Mouse (Mus musculus): Measurements from ENCODE around the gene Usp4. TPM values are rescaled to one million over a fixed set of nuclear protein-coding genes. Genes with fewer than 3 reads are reported as not detected.

The Usp4 gene
- polyA plus RNA-seq, 1 experiment from 2014 or later, result 128 TPM

DNA sequence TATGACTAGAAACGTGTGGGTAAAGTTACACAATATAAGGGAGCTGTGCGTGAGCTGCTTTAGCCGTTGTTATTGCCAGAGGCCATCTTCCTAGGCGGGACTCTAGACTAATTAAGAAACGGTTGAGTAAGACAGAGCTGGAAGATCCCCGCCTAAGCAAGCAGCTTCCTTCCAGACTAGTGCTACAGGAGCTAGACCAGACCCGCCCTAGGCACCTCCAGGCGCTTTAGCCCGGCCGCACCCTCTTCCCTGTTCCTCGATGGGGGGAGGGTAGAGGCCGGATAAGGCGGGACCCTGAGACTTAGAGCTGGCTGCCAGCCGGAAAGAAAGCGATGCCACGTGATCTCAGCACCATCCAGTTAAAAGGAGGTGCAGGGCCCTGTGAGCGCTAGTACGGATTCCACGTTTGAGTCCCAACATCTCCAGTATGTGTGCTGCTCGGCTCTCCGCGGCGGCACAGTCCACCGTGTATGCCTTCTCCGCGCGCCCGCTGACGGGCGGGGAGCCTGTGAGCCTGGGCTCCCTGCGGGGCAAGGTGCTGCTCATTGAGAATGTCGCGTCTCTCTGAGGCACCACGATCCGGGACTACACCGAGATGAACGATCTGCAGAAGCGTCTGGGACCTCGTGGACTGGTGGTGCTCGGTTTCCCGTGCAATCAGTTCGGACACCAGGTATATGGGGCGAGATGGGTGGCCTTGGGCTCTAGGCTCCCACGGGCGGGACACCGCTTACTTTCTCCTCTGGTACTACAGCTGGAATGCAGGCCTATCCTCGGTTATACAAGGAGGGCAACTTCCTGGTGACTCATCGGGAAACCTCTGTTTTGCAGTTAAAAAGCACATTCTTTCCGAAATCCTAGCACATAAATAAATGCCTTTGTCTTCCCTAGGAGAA is 8.5 kb upstream of the Usp4 start, which contains the start of gene Gpx1:
Gpx1 (plus strand) TSS at position 18 of the 896 bp plus-strand sequence.
- Histone ChIP-seq H3K4me3 (ENCODE audit: low read depth, low read length) (peak within 1 kb of the TSS; percentile 70), H3K27ac (replicated peaks; ENCODE audit: low read depth, low read length) (peak within 1 kb of the TSS; percentile 57), H3K9me3 (replicated peaks; ENCODE audit: control insufficient read depth, low read length) (no peaks in the 10 kb centered on the region), H3K9ac (replicated peaks; ENCODE audit: low read length) (peak within 1 kb of the TSS; percentile 82), H3K27me3 (ENCODE audit: control insufficient read depth, insufficient read depth, low read length) (no peaks in the 10 kb centered on the region), H3K4me2 (ENCODE audit: low read depth, low read length) (peak within 1 kb of the TSS; percentile 59), H3K36me3 (replicated peaks; ENCODE audit: control insufficient read depth, insufficient read depth, low read depth, low read length) (peaks cover 4% of the 10 kb centered on the region), H3K4me1 (ENCODE audit: control insufficient read depth, insufficient read depth, low read length) (no peaks in the 10 kb centered on the region)
- DNase-seq (ENCODE audit: low spot score) (peak; percentile 96), ATAC-seq (replicated peaks; ENCODE audit: insufficient number of reproducible peaks, low FRiP score, low TSS enrichment, low read depth) (peak; percentile 97)
- WGBS, result under 1% methylated on average over 49 of the region's 49 CpGs

GRCm38 (mm10) chr9:108339886-108340257 is 7.8 kb upstream of the Usp4 start:
- Histone ChIP-seq H3K36me3 (replicated peaks; ENCODE audit: control insufficient read depth, insufficient read depth, low read depth, low read length) (peaks cover 2% of the 10 kb centered on the region), H3K27me3 (ENCODE audit: control insufficient read depth, insufficient read depth, low read length) (no peaks in the 10 kb centered on the region), H3K4me3 (ENCODE audit: low read depth, low read length) (peak overlapping the region; percentile 70), H3K4me2 (ENCODE audit: low read depth, low read length) (peak overlapping the region; percentile 59), H3K27ac (replicated peaks; ENCODE audit: low read depth, low read length) (no peak overlapping the region), H3K9me3 (replicated peaks; ENCODE audit: control insufficient read depth, low read length) (no peaks in the 10 kb centered on the region), H3K4me1 (ENCODE audit: control insufficient read depth, insufficient read depth, low read length) (no peaks in the 10 kb centered on the region), H3K9ac (replicated peaks; ENCODE audit: low read length) (peak overlapping the region; percentile 82)
- 14% methylated on average over 20 of the region's 20 CpGs for WGBS
- DNase-seq (ENCODE audit: low spot score) (no peak), ATAC-seq (replicated peaks; ENCODE audit: insufficient number of reproducible peaks, low FRiP score, low TSS enrichment, low read depth) (no peak)

GRCm38 (mm10) chr9:108340258-108341138 is 7.2 kb upstream of the Usp4 start:
- Histone ChIP-seq H3K27me3 (ENCODE audit: control insufficient read depth, insufficient read depth, low read length) (no peaks in the 10 kb centered on the region), H3K9me3 (replicated peaks; ENCODE audit: control insufficient read depth, low read length) (no peaks in the 10 kb centered on the region), H3K4me1 (ENCODE audit: control insufficient read depth, insufficient read depth, low read length) (no peaks in the 10 kb centered on the region), H3K4me2 (ENCODE audit: low read depth, low read length) (peak overlapping the region; percentile 59), H3K27ac (replicated peaks; ENCODE audit: low read depth, low read length) (no peak overlapping the region), H3K9ac (replicated peaks; ENCODE audit: low read length) (peak overlapping the region; percentile 82), H3K36me3 (replicated peaks; ENCODE audit: control insufficient read depth, insufficient read depth, low read depth, low read length) (no peaks in the 10 kb centered on the region), H3K4me3 (ENCODE audit: low read depth, low read length) (peak overlapping the region; percentile 70)
- 62% methylated on average over 10 of the region's 10 CpGs for WGBS
- ATAC-seq (replicated peaks; ENCODE audit: insufficient number of reproducible peaks, low FRiP score, low TSS enrichment, low read depth), result no peak
- no peak for DNase-seq (ENCODE audit: low spot score)

DNA sequence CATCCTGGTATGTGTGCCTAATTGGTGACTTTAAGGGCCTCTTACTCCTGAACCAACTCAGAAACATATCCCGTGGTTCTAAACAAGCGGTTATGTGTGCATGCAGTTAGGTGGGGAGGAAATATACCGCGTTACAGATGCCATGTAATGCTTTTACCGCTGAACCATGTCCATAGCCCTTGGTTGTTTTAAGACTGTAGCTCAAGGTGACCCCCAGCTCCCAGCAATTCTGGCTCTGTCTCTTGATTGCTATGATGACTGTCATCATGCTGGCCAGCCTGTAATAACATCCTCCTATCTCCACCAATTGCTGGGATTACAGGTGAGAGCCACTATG is 6.5 kb upstream of the Usp4 start:
- Histone ChIP-seq H3K9me3 (replicated peaks; ENCODE audit: control insufficient read depth, low read length) (no peaks in the 10 kb centered on the region), H3K36me3 (replicated peaks; ENCODE audit: control insufficient read depth, insufficient read depth, low read depth, low read length) (no peaks in the 10 kb centered on the region), H3K4me3 (ENCODE audit: low read depth, low read length) (no peak overlapping the region; the same call in 1 of the 2 replicates), H3K9ac (replicated peaks; ENCODE audit: low read length) (no peak overlapping the region), H3K4me2 (ENCODE audit: low read depth, low read length) (no peak overlapping the region), H3K4me1 (ENCODE audit: control insufficient read depth, insufficient read depth, low read length) (no peaks in the 10 kb centered on the region), H3K27ac (replicated peaks; ENCODE audit: low read depth, low read length) (no peak overlapping the region), H3K27me3 (ENCODE audit: control insufficient read depth, insufficient read depth, low read length) (no peaks in the 10 kb centered on the region)
- ATAC-seq (replicated peaks; ENCODE audit: insufficient number of reproducible peaks, low FRiP score, low TSS enrichment, low read depth) (no peak), DNase-seq (ENCODE audit: low spot score) (no peak)
- WGBS, result 88% methylated on average over 5 of the region's 5 CpGs

GRCm38 (mm10) chr9:108341801-108342200 is 5.9 kb upstream of the Usp4 start:
- H3K4me3 ChIP-seq (ENCODE audit: low read depth, low read length), result no peak overlapping the region
- no peak overlapping the region for H3K27ac ChIP-seq (replicated peaks; ENCODE audit: low read depth, low read length)
- H3K4me1 ChIP-seq (ENCODE audit: control insufficient read depth, insufficient read depth, low read length), result no peaks in the 10 kb centered on the region
- no peak overlapping the region for H3K9ac ChIP-seq (replicated peaks; ENCODE audit: low read length)
- H3K9me3 ChIP-seq (replicated peaks; ENCODE audit: control insufficient read depth, low read length), result no peaks in the 10 kb centered on the region
- DNase-seq (ENCODE audit: low spot score) (no peak), ATAC-seq (replicated peaks; ENCODE audit: insufficient number of reproducible peaks, low FRiP score, low TSS enrichment, low read depth) (no peak)
- H3K36me3 ChIP-seq (replicated peaks; ENCODE audit: control insufficient read depth, insufficient read depth, low read depth, low read length), result no peaks in the 10 kb centered on the region
- no peaks in the 10 kb centered on the region for H3K27me3 ChIP-seq (ENCODE audit: control insufficient read depth, insufficient read depth, low read length)
- no peak overlapping the region for H3K4me2 ChIP-seq (ENCODE audit: low read depth, low read length)

DNA sequence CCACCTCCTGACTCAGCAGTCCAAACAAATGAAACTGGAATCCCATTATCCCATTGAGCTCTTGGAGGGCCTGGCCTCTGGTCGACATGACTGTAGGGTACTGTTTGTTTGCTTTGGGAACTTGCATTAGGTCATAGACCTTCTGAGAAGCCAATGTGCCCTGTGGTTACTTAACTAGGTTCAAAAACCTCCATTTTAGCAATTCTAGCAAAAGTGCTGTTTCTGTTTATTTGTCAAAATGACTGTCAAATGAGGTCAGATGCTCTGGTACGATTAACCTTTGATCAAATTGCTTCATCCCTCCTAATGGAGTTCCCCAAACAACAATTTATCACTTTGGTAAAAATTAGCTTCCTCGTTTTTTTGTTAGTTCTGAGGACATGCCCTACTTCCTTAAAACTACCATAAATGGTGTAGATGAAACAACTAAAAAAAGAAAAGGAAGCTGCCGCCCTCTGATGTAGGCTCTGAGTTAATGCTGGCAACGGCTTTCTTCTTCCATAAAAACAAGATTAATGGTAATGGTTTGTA is 5.3 kb upstream of the Usp4 start:
- ATAC-seq (replicated peaks; ENCODE audit: insufficient number of reproducible peaks, low FRiP score, low TSS enrichment, low read depth) (no peak), DNase-seq (ENCODE audit: low spot score) (no peak)
- H3K4me2 ChIP-seq (ENCODE audit: low read depth, low read length), result no peak overlapping the region
- no peak overlapping the region for H3K27ac ChIP-seq (replicated peaks; ENCODE audit: low read depth, low read length)
- no peaks in the 10 kb centered on the region for H3K4me1 ChIP-seq (ENCODE audit: control insufficient read depth, insufficient read depth, low read length)
- H3K4me3 ChIP-seq (ENCODE audit: low read depth, low read length), result no peak overlapping the region
- WGBS, result 52% methylated on average over 5 of the region's 5 CpGs
- no peaks in the 10 kb centered on the region for H3K9me3 ChIP-seq (replicated peaks; ENCODE audit: control insufficient read depth, low read length)
- no peaks in the 10 kb centered on the region for H3K36me3 ChIP-seq (replicated peaks; ENCODE audit: control insufficient read depth, insufficient read depth, low read depth, low read length)
- H3K27me3 ChIP-seq (ENCODE audit: control insufficient read depth, insufficient read depth, low read length), result no peaks in the 10 kb centered on the region
- H3K9ac ChIP-seq (replicated peaks; ENCODE audit: low read length), result no peak overlapping the region

DNA sequence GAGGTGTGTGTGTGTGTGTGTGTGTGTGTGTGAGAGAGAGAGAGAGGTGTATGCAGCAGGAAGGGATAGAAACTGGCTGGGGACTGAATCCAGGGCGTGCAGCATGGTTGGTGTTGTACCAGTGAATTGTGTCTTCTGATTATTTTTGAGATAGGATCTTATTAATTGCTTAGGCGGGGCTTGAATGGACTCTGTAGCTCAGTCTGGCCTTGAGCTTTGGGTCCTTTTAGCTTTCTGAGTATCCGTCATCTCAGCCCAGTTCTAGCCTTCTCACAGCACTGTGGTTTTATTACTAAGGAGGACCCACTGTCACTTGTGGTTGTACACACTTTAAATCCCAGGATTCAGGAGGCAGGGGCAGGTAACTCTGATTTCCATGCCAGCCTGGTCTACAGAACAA is 4.3 kb upstream of the Usp4 start:
- DNase-seq (ENCODE audit: low spot score) (no peak), ATAC-seq (replicated peaks; ENCODE audit: insufficient number of reproducible peaks, low FRiP score, low TSS enrichment, low read depth) (no peak)
- H3K9ac ChIP-seq (replicated peaks; ENCODE audit: low read length), result no peak overlapping the region
- H3K27ac ChIP-seq (replicated peaks; ENCODE audit: low read depth, low read length), result no peak overlapping the region
- H3K27me3 ChIP-seq (ENCODE audit: control insufficient read depth, insufficient read depth, low read length), result no peaks in the 10 kb centered on the region
- H3K4me1 ChIP-seq (ENCODE audit: control insufficient read depth, insufficient read depth, low read length), result no peaks in the 10 kb centered on the region
- H3K36me3 ChIP-seq (replicated peaks; ENCODE audit: control insufficient read depth, insufficient read depth, low read depth, low read length), result no peaks in the 10 kb centered on the region
- H3K9me3 ChIP-seq (replicated peaks; ENCODE audit: control insufficient read depth, low read length), result no peaks in the 10 kb centered on the region
- H3K4me3 ChIP-seq (ENCODE audit: low read depth, low read length), result no peak overlapping the region
- H3K4me2 ChIP-seq (ENCODE audit: low read depth, low read length), result no peak overlapping the region
- WGBS, result 90% methylated on average over 3 of the region's 3 CpGs
